Mouse (Mus musculus): ENCODE measurements at regions not wholly inside any gene's neighbourhood (a gene's known extent, or its start where the extent isn't known, plus 50 kb on each side); places are given as distances from the start of the nearest gene placed in this dataset.

DNA sequence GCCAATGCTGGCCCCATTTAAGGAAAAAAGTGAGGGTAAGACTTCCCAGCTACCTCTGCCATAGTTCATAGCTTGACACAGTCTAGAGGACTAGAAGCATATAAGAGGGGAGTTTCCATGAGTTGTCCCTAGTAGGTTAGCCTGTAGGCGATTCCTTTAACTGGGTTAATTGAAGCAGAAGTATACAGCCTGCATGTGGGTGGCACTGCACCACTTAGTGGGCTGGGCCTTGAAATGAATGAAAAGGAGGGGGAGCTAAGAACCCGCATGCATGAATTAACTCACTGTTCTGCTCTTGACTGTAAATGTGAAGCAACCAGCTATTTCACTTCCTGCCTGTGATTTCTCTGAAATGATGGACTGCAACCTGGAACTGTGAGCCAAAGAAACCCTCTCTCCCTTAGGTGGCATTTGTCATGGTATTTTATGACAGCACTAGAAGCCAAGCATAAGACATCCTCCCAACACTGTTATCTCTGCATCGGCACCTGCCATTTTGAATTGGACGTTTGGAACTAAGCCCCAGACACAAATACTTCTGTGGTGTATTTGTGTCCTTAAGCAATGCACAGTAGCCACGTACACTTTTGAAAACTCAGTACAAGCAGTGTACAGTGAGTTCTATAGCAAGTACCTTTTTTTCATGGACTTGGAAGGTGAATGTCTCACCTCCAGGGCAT is 64.5 kb upstream of the Xylt1 start:
- WGBS, result 75% methylated on average over 5 of the region's 5 CpGs
- no peak for ATAC-seq (ENCODE audit: low FRiP score, low read depth)
- Histone ChIP-seq H3K27ac (no peak overlapping the region), H3K4me3 (no peak overlapping the region), H3K27me3 (replicated peaks) (no peaks in the 10 kb centered on the region), H3K36me3 (no peaks in the 10 kb centered on the region), H3K9me3 (no peaks in the 10 kb centered on the region), H3K4me2 (replicated peaks) (no peak overlapping the region), H3K9ac (no peak overlapping the region), H3K4me1 (no peaks in the 10 kb centered on the region)

DNA sequence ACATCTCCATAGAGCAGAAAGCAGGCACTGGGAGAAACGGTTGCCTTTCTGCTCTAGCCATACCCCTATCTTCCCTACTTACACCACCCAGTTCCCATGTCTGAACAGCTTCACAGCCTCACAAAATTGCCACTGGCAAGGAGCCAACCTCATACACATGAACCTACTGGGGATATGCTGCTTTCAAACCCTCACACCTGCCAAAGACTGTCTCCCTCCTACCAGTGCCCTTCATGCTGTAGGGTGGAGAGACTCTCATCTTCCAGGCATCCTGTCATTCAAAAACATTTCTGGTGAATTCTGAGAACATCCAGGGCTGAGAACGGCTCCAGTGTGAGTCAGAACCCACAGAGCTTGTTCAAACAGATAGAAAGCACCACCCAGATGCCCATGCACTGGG is 63.4 kb upstream of the Xylt1 start:
- Histone ChIP-seq H3K4me3 (no peak overlapping the region), H3K4me2 (replicated peaks) (no peak overlapping the region), H3K27me3 (replicated peaks) (no peaks in the 10 kb centered on the region), H3K27ac (no peak overlapping the region), H3K9ac (no peak overlapping the region), H3K9me3 (no peaks in the 10 kb centered on the region), H3K4me1 (no peaks in the 10 kb centered on the region), H3K36me3 (no peaks in the 10 kb centered on the region)
- 77% methylated on average over 2 of the region's 2 CpGs for WGBS
- ATAC-seq (ENCODE audit: low FRiP score, low read depth), result no peak

DNA sequence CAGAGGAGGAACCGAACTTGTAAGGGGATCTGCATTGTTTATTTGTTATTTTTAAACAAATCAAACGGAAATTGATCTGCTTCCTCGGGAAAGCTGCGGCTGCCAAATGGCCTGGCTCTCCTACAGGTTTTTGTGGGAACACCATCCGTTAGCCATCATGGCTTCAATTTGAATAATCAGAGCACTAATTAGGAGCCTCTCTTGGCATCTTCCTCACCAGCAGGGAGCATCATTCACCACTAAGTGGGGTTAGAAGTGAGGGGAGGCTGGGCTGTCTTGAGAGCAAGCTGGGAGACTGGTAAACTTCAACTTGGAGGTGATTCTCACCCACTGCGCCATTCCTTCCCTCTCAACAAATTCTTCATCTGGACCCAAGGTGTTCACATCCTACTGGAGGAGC is 60.2 kb upstream of the Xylt1 start:
- H3K27me3 ChIP-seq (replicated peaks), result no peaks in the 10 kb centered on the region
- H3K36me3 ChIP-seq, result no peaks in the 10 kb centered on the region
- no peak overlapping the region for H3K9ac ChIP-seq
- 61% methylated on average over 6 of the region's 6 CpGs for WGBS
- no peak overlapping the region for H3K4me3 ChIP-seq
- H3K4me2 ChIP-seq (replicated peaks), result no peak overlapping the region
- H3K4me1 ChIP-seq, result no peaks in the 10 kb centered on the region
- H3K9me3 ChIP-seq, result no peaks in the 10 kb centered on the region
- H3K27ac ChIP-seq, result no peak overlapping the region
- ATAC-seq (ENCODE audit: low FRiP score, low read depth), result no peak
